Mouse (Mus musculus): ENCODE measurements around the gene Spdye4c.

The Spdye4c gene

GRCm38 (mm10) chr2:128601534-128601933, 10.5 kb downstream of the Spdye4c start:
- no peak for DNase-seq (ENCODE audit: low read depth, low spot score)

DNA sequence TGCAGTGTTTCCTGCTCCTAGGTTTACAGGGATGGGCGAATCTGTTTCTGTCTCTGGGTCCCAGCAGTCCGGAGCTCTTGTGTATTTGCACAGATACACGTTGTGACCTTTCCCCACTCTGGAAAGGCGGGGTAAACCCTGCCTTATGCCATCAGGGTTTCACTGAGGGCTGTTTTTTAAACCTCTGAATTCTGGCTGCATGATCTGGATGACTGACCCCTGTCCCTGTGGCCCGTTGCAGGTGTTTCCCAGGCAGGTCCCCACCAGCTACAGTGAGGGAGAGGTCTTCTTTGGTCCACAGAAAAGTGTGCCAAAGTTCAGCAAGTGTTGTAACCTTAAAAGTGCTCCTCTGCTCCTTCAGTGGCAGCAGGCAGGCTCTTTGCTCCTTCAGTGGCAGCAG, 18.3 kb downstream of the Spdye4c start:
- DNase-seq (ENCODE audit: low read depth, low spot score) = no peak

- no peak for DNase-seq (ENCODE audit: low read depth, low spot score)
Observed at GRCm38 (mm10) chr2:128611178-128611577, 20.2 kb downstream of the Spdye4c start.

- DNase-seq (ENCODE audit: low read depth, low spot score) = no peak
Observed at GRCm38 (mm10) chr2:128612275-128612674, 21.3 kb downstream of the Spdye4c start.

- DNase-seq (ENCODE audit: low read depth, low spot score) = peak; percentile 13
Observed at GRCm38 (mm10) chr2:128613365-128613764, 22.4 kb downstream of the Spdye4c start.

- no peak for DNase-seq (ENCODE audit: low read depth, low spot score)
Observed at GRCm38 (mm10) chr2:128615366-128615765, 24.4 kb downstream of the Spdye4c start.

GRCm38 (mm10) chr2:128620578-128620977, 29.6 kb downstream of the Spdye4c start:
- no peak for DNase-seq (ENCODE audit: low read depth, low spot score)

Data from ZHBTc4 (cell line).